Mouse (Mus musculus) hindbrain, embryonic 15.5 days (tissue): ENCODE data around the gene Nr2f2. TPM values are rescaled to one million over a fixed set of nuclear protein-coding genes. Genes with fewer than 3 reads are reported as not detected.

Experiments used
- ATAC-seq: fragments of 200-750 bp; cut with Nextera tagmentation; 2 replicates; pipeline ENCODE4 v1.8.0; 2017; ENCODE audit warnings: low read depth, moderate number of reproducible peaks, moderate TSS enrichment; ENCODE audit not compliant: low FRiP score
- H3K27ac ChIP-seq: fragments of 300-500 bp; sonication (generic); replicated peaks from 2 replicates; pipeline ENCODE4 v1.5.1; 2015; ENCODE audit warnings: mild to moderate bottlenecking, inconsistent platforms
- H3K27me3 ChIP-seq: fragments of 300-500 bp; sonication (generic); 2 replicates; pipeline ENCODE4 v1.6.1; 2015; ENCODE audit warnings: control low read depth, inconsistent platforms
- H3K36me3 ChIP-seq: fragments of 300-500 bp; sonication (generic); 2 replicates; pipeline ENCODE4 v1.6.1; 2015; ENCODE audit warnings: control low read depth, inconsistent platforms
- H3K4me1 ChIP-seq: fragments of 300-500 bp; sonication (generic); replicated peaks from 2 replicates; pipeline ENCODE4 v1.6.1; 2015; ENCODE audit warnings: control low read depth, inconsistent platforms
- H3K4me2 ChIP-seq: fragments of 300-500 bp; sonication (generic); 2 replicates; pipeline ENCODE4 v1.6.1; 2015; ENCODE audit warnings: moderate library complexity, mild to moderate bottlenecking, inconsistent platforms
- H3K4me3 ChIP-seq: fragments of 300-500 bp; sonication (generic); 2 replicates; pipeline ENCODE4 v1.5.1; 2015; ENCODE audit warnings: mild to moderate bottlenecking, inconsistent platforms
- H3K9ac ChIP-seq: fragments of 300-500 bp; sonication (generic); 2 replicates; pipeline ENCODE4 v1.6.1; 2015; ENCODE audit warnings: inconsistent platforms
- H3K9me3 ChIP-seq: fragments of 300-500 bp; sonication (generic); 2 replicates; pipeline ENCODE4 v1.6.1; 2016; ENCODE audit warnings: control low read depth, inconsistent platforms
- WGBS: fragments of 180-500 bp; shearing (Covaris S2); methylation state at CpG from one replicate; pipeline ENCODE4 v1.1.7; 2015; 5-methylcytosine and 5-hydroxymethylcytosine counted together
- polyA plus RNA-seq: library from polyadenylated mRNA; unstranded; fragments of >200 nt; fragmentation: Nextera tagmentation; extraction: Ambion mirVana; gene quantifications from 2 replicates; pipeline ENCODE4 v1.2.1, GENCODE M21; 2015

Nr2f2 gene
- polyA plus RNA-seq, 1 experiment from 2014 or later, result 90.1 TPM

DNA sequence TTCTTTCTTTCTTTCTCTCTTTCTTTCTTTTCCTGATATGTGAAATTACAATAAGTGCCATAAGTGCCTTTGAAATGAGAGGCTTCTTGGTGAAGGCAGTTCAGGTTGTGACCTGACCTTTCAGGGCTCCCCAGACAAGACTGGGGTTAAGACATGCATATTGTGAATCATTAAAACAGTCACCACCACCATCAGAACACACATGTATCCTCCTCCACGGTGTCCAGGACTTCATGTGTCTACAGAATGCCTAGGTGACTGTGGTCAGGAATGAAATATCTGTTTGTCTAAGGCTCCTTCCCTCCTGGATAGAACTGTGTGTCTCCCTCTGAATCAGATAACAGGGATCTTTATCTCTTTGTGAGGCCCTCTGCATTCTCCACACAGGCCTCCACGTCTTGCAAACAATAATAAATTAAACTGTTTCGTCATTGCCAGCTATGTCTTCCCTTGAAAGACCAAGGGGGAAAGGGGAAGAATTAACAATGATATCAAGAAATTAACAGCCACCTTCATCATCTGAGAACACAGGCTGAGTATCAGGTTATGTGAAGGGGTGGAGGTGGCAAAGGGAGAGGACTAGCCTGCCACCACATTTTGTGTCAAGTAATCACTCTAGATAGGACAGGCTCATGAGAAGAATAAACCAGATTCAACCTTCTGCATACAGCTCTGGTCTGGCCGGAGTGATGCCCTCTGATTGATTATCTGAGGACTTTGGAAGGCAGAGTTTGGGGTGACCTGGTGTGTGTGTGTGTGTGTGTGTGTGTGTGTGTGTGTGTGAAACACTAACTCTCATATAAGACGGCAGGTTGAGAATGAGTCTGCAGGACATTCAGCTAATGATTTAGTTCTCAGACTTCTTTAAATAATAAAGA is 10.6 kb downstream of the Nr2f2 start:
- no peaks in the 10 kb centered on the region for H3K9me3 ChIP-seq
- ATAC-seq, result no peak
- 0 out of 2 replicates have a peak, but pooled peaks cover 4% of the 10 kb centered on the region for H3K27me3 ChIP-seq
- peaks cover 17% of the 10 kb centered on the region; the same call in 1 of the 2 replicates for H3K4me1 ChIP-seq
- no peaks in the 10 kb centered on the region for H3K36me3 ChIP-seq
- H3K9ac ChIP-seq, result peak overlapping the region; percentile 94
- peak overlapping the region; percentile 87 for H3K4me3 ChIP-seq
- peak overlapping the region; percentile 97 for H3K27ac ChIP-seq
- peak overlapping the region; percentile 82 for H3K4me2 ChIP-seq
- 18% methylated on average over 5 of the region's 5 CpGs for WGBS

DNA sequence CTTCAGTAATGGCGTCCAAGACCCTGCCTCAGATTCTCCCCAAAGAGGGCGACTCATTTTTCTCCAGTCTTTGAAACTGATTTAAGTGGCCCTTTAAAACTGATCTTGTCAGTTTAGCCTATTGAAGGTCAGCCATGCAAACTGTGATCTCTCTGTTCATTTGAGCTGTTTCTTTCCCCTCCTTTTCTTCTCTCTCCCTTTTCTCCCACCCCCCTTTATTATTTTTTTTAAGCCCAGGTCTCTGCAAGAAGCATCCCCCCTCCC is 11.2 kb downstream of the Nr2f2 start:
- Histone ChIP-seq H3K27ac (peak overlapping the region; percentile 97), H3K4me1 (peaks cover 19% of the 10 kb centered on the region), H3K4me3 (peak overlapping the region; percentile 87), H3K27me3 (0 out of 2 replicates have a peak, but pooled peaks cover 4% of the 10 kb centered on the region), H3K4me2 (peak overlapping the region; percentile 82), H3K9me3 (no peaks in the 10 kb centered on the region), H3K9ac (peak overlapping the region; percentile 94), H3K36me3 (no peaks in the 10 kb centered on the region)
- no peak for ATAC-seq
- 20% methylated on average over 2 of the region's 2 CpGs for WGBS

DNA sequence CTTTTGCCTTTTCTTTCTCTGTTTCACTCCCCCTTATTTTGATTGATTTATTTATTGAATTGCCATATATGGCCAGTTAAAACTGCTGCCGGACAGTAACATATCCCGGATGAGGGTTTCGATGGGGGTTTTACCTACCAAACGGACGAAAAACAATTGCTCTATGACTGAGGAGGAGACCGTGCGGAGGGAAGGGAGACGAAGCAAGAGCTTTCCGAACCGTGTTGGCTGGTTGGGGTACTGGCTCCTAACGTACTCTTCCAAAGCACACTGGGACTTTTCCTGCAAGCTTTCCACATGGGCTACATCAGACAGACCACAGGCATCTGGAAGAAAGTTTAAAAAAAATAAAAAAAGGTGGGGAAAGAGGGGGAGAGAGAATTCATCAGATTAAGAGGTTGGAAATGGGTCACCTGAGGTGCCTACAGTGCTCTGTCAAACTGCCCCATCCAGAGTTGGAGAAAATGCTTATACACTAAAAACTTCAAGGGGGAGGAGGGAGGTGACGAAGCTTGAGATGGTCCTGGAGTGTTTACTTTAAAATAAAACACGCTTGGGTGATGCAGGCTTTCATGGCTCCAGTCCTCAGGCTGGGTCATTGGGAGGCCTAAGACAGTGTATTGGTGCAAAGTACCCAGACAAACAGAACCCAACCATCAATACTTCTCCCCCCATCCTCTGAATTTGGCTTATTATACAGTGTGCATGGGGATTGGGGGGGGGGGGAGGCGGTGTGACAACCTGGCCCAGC is 11.8 kb downstream of the Nr2f2 start:
- peaks cover 25% of the 10 kb centered on the region for H3K4me1 ChIP-seq
- peak overlapping the region; percentile 97 for H3K27ac ChIP-seq
- no peaks in the 10 kb centered on the region for H3K36me3 ChIP-seq
- 17% methylated on average over 14 of the region's 14 CpGs for WGBS
- H3K4me3 ChIP-seq, result peak overlapping the region; percentile 87
- peak overlapping the region; percentile 82 for H3K4me2 ChIP-seq
- ATAC-seq, result 0 out of 2 replicates have a peak, but pooled peaks have one; percentile 9
- H3K27me3 ChIP-seq, result peaks cover 4% of the 10 kb centered on the region; the same call in 1 of the 2 replicates
- peak overlapping the region; percentile 94 for H3K9ac ChIP-seq
- no peaks in the 10 kb centered on the region for H3K9me3 ChIP-seq

GRCm38 (mm10) chr7:70353151-70353550 is 13.4 kb downstream of the Nr2f2 start:
- peak overlapping the region; percentile 63 for H3K4me3 ChIP-seq
- no peak for ATAC-seq

DNA sequence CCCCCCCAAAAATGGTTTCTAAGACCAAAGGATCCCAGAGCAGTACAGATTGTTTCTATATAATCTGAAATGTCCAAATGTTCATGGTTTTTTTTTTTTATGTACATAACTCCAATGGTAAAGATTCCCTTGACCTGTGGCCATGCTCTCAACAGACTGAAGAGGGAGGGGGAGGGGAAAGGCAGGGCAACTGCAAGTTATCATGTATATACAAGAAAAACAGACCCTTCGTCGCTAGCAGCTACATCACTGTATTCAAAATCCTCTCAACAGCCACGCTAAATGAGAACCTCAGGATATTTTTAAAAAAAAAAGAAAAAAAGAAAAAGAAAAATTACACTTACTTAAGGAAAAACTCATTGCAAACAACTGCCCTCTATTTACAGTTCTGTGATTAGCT is 13.9 kb downstream of the Nr2f2 start:
- Histone ChIP-seq H3K4me3 (peak overlapping the region; percentile 63), H3K4me1 (peaks cover 43% of the 10 kb centered on the region), H3K9ac (peak overlapping the region; percentile 66), H3K9me3 (no peaks in the 10 kb centered on the region), H3K36me3 (no peaks in the 10 kb centered on the region), H3K27ac (peak overlapping the region; percentile 91), H3K27me3 (peaks cover 4% of the 10 kb centered on the region), H3K4me2 (peak overlapping the region; percentile 75)
- no peak for ATAC-seq
- WGBS, result 20% methylated on average over 3 of the region's 3 CpGs

More at GRCm38 (mm10) chr7:70353151-70353550, 13.4 kb downstream of the Nr2f2 start:
- Histone ChIP-seq H3K9me3 (no peaks in the 10 kb centered on the region), H3K4me2 (peak overlapping the region; percentile 75), H3K4me1 (peaks cover 38% of the 10 kb centered on the region), H3K27ac (peak overlapping the region; percentile 91), H3K36me3 (no peaks in the 10 kb centered on the region), H3K27me3 (peaks cover 4% of the 10 kb centered on the region), H3K9ac (peak overlapping the region; percentile 40)
- 13% methylated on average over 4 of the region's 4 CpGs for WGBS

- Histone ChIP-seq H3K36me3 (no peaks in the 10 kb centered on the region), H3K4me3 (peak overlapping the region; percentile 63), H3K27me3 (peaks cover 4% of the 10 kb centered on the region), H3K9ac (peak overlapping the region; percentile 66), H3K4me1 (peaks cover 47% of the 10 kb centered on the region), H3K9me3 (no peaks in the 10 kb centered on the region), H3K4me2 (peak overlapping the region; percentile 75), H3K27ac (peak overlapping the region; percentile 91)
- 3% methylated on average over 1 of the region's 1 CpGs for WGBS
- ATAC-seq, result no peak
These were observed 14.5 kb downstream of the Nr2f2 start for GRCm38 (mm10) chr7:70351981-70352560.

DNA sequence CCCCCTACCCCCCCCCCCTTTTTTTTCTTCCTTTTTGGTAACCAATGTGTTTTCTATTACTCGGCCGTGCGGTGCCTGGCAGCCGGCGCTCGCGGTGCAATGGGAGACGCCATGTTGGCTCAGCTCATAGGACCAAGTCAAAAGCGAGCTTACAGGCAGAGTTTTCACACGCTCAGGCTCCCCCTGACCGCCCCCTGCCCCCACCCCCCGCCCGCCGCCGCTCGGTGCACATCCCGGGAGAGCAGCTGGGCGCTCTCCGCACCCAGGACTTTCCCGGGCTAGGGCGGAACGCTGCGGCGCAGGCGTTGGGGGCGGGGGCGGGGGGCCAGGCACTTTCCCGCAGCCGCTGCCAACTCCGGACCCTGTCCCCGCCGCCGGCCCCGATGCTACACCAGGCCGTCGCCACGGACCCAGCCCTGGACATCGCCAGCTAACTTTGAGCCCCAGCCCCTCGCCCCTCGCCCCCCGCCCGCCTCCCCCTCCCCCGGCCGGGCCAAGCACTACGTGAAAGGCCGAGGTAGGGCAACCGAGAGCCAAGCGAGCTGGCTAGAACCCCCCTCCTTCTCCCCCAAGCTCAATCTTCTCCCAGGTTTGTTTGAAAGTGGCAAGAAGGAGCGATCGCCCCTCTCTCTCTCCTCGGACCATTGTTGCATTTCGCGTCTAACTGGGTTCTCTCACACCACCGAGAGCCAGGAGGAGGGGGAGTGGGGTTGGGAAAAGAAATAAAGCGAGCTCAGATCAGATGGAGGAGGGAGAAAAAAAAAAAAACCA is 15.6 kb downstream of the Nr2f2 start:
- H3K36me3 ChIP-seq, result no peaks in the 10 kb centered on the region
- peak; percentile 79 for ATAC-seq
- no peaks in the 10 kb centered on the region for H3K9me3 ChIP-seq
- peak overlapping the region; percentile 66 for H3K9ac ChIP-seq
- H3K4me1 ChIP-seq, result peaks cover 51% of the 10 kb centered on the region
- no peaks in the 10 kb centered on the region; the same call in none of the 2 replicates for H3K27me3 ChIP-seq
- peak overlapping the region; percentile 75 for H3K4me2 ChIP-seq
- peak overlapping the region; percentile 63 for H3K4me3 ChIP-seq
- WGBS, result 0% methylated on average over 43 of the region's 55 CpGs
- H3K27ac ChIP-seq, result peak overlapping the region; percentile 91

GRCm38 (mm10) chr7:70349981-70350670 is 16.4 kb downstream of the Nr2f2 start:
- Histone ChIP-seq H3K4me2 (peak overlapping the region; percentile 75), H3K4me1 (peaks cover 51% of the 10 kb centered on the region), H3K9ac (peak overlapping the region; percentile 66), H3K4me3 (peak overlapping the region; percentile 63), H3K36me3 (no peaks in the 10 kb centered on the region), H3K27me3 (no peaks in the 10 kb centered on the region; the same call in none of the 2 replicates), H3K27ac (peak overlapping the region; percentile 91), H3K9me3 (no peaks in the 10 kb centered on the region)
- no peak for ATAC-seq
- WGBS, result 4% methylated on average over 20 of the region's 20 CpGs

- Histone ChIP-seq H3K27me3 (peaks cover 8% of the 10 kb centered on the region), H3K4me1 (peaks cover 60% of the 10 kb centered on the region)
- 22% methylated on average over 11 of the region's 11 CpGs for WGBS
These were observed 17.4 kb downstream of the Nr2f2 start for GRCm38 (mm10) chr7:70348977-70349615.

DNA sequence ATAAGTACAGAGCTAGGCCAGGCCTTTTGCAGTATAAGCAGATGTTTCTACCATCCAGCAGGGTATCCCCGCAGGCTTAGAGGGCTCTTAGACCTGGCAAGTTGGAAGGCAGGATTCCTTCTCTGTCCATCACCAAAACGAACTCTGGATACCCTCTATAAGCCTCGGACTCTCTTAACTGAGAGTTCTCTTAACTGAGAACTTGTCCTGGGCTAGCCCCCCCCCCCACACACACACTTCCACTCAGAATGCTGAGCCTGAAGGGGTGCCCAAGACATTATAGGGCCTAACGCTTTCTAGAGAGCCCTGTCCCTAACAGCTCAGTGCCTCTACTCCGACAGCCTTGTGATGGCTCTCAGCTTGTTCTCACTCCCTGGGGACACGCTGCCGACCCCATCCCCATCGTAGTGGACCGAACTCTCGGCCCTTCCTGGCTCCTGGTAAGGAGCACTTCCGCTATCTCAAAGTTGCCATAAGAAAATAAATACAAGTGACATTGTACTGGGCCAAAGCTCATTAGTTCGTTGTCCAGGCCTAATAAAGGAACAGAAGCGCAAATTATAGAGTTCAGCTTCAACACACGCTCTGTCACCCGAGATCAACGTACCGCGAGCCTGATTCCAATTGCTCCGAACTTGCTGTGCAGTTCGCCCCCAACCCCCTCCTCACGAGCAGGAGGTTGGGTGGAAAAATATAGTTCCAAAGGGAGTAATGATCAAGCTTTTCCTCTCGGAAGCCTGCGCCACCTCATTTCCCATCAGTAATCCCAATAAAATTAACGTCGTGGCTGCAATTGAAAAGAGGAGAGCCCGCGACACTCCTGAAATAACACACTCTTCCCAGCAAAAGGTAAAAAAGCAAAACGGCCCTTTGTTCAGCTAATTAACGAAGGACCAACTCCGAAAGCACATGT is 18.2 kb downstream of the Nr2f2 start:
- 16% methylated on average over 30 of the region's 30 CpGs for WGBS
- H3K4me2 ChIP-seq, result peak overlapping the region; percentile 75
- no peaks in the 10 kb centered on the region for H3K9me3 ChIP-seq
- H3K4me1 ChIP-seq, result peaks cover 64% of the 10 kb centered on the region
- peaks cover 10% of the 10 kb centered on the region for H3K27me3 ChIP-seq
- H3K36me3 ChIP-seq, result no peaks in the 10 kb centered on the region
- H3K4me3 ChIP-seq, result peak overlapping the region; percentile 40
- H3K9ac ChIP-seq, result peak overlapping the region; percentile 66
- ATAC-seq, result no peak
- peak overlapping the region; percentile 91 for H3K27ac ChIP-seq

More at GRCm38 (mm10) chr7:70348977-70349615, 17.4 kb downstream of the Nr2f2 start:
- ATAC-seq, result no peak
- Histone ChIP-seq H3K9me3 (no peaks in the 10 kb centered on the region), H3K36me3 (no peaks in the 10 kb centered on the region), H3K4me3 (peak overlapping the region; percentile 63), H3K27ac (peak overlapping the region; percentile 91), H3K4me2 (peak overlapping the region; percentile 75), H3K9ac (peak overlapping the region; percentile 66)
